In genomic region chr2:168320388-168321182, GRCm38 (mm10) we compare ENCODE assay signal across 15 mouse cellular contexts. TPM values are rescaled to one million over a fixed set of nuclear protein-coding genes. Genes with fewer than 3 reads are reported as not detected.
DNase-seq lines count a peak whose midpoint lies in the region; ATAC-seq and TF ChIP-seq lines count a peak whose summit lies in the region.
"Had no signal": no experiment of that assay in that cellular context is flagged by ENCODE, and none has a peak within 500 bp of the region (broad histone marks: within the 10 kb centered on the region; RNA-seq: fewer than 3 reads in every experiment).

No protein-coding gene starts in this region.

- TF ChIP-seq CTCF in intestine, postnatal 0 days (IDR thresholded peaks at IDR 0.05; ENCODE audit: low read depth): no peak

- 21% methylated on average over 17 of the region's 17 CpGs for WGBS in intestine, embryonic 14.5 days
- 46% methylated on average over 17 of the region's 17 CpGs for WGBS in intestine, postnatal 0 days
- WGBS in neural tube, embryonic 13.5 days: 68% methylated on average over 17 of the region's 17 CpGs

- peaks cover 24% of the 10 kb centered on the region for H3K4me1 ChIP-seq in intestine, embryonic 14.5 days (replicated peaks; ENCODE audit: control insufficient read depth, insufficient read depth, low read length)
- H3K4me1 ChIP-seq in intestine, postnatal 0 days (replicated peaks; ENCODE audit: control insufficient read depth, insufficient read depth, low read length): 0 out of 2 replicates have a peak, but pooled peaks cover 4% of the 10 kb centered on the region
- no peaks in the 10 kb centered on the region for H3K4me1 ChIP-seq in neural tube, embryonic 13.5 days (replicated peaks)

- no peak overlapping the region for H3K9ac ChIP-seq in intestine, embryonic 14.5 days (ENCODE audit: low read length)
- no peak overlapping the region for H3K9ac ChIP-seq in intestine, postnatal 0 days (ENCODE audit: low read depth, low read length)
- H3K9ac ChIP-seq in neural tube, embryonic 13.5 days: no peak overlapping the region
- H3K9ac ChIP-seq: hindbrain, embryonic 14.5 days; liver, embryonic 13.5 days had no signal

- H3K4me2 ChIP-seq in intestine, embryonic 14.5 days (ENCODE audit: low read length): no peak overlapping the region
- no peak overlapping the region for H3K4me2 ChIP-seq in intestine, postnatal 0 days (replicated peaks; ENCODE audit: low read depth)
- no peak overlapping the region for H3K4me2 ChIP-seq in neural tube, embryonic 13.5 days
- H3K4me2 ChIP-seq: hindbrain, embryonic 14.5 days; liver, embryonic 13.5 days had no signal

- H3K36me3 ChIP-seq in intestine, embryonic 14.5 days (ENCODE audit: control insufficient read depth, insufficient read depth, low read length): no peaks in the 10 kb centered on the region
- no peaks in the 10 kb centered on the region for H3K36me3 ChIP-seq in intestine, postnatal 0 days (ENCODE audit: control insufficient read depth, insufficient read depth)
- no peaks in the 10 kb centered on the region for H3K36me3 ChIP-seq in neural tube, embryonic 13.5 days
- H3K36me3 ChIP-seq: liver, embryonic 13.5 days had no signal

- no peaks in the 10 kb centered on the region for H3K9me3 ChIP-seq in intestine, embryonic 14.5 days (ENCODE audit: control insufficient read depth, low read length)
- no peaks in the 10 kb centered on the region for H3K9me3 ChIP-seq in intestine, postnatal 0 days (ENCODE audit: control insufficient read depth)
- H3K9me3 ChIP-seq in neural tube, embryonic 13.5 days: no peaks in the 10 kb centered on the region
- H3K9me3 ChIP-seq: liver, embryonic 13.5 days had no signal

- H3K4me3 ChIP-seq in intestine, embryonic 14.5 days (ENCODE audit: low read depth, low read length): no peak overlapping the region
- H3K4me3 ChIP-seq in intestine, postnatal 0 days (ENCODE audit: low read depth, low read length): no peak overlapping the region
- no peak overlapping the region for H3K4me3 ChIP-seq in neural tube, embryonic 13.5 days
- H3K4me3 ChIP-seq: left cerebral cortex, adult 2 months; liver, embryonic 13.5 days had no signal

- H3K27ac ChIP-seq in intestine, embryonic 14.5 days (ENCODE audit: low read depth): peak overlapping the region; percentile 84
- H3K27ac ChIP-seq in intestine, postnatal 0 days (ENCODE audit: low read depth, low read length): no peak overlapping the region; the same call in 1 of the 2 replicates
- H3K27ac ChIP-seq in neural tube, embryonic 13.5 days (replicated peaks): 0 out of 2 replicates have a peak overlapping the region, but pooled peaks have one; percentile 23
- H3K27ac ChIP-seq: hindbrain, embryonic 14.5 days; left cerebral cortex, adult 2 months; liver, embryonic 13.5 days had no signal

- peak; percentile 70 for DNase-seq in intestine, embryonic 14.5 days (ENCODE audit: low spot score)
- no peak for DNase-seq in neural tube, embryonic 10.5 days (ENCODE audit: extremely low spot score, low spot score)
- DNase-seq in lung, postnatal 25 days (ENCODE audit: low spot score): peak; percentile 19
- no peak for DNase-seq in gastrocnemius, postnatal 4 days (ENCODE audit: low spot score in 2 of 2)
- DNase-seq in gastrocnemius, postnatal 10 days: no peak
- DNase-seq: adrenal gland, postnatal 36 days; cerebellum, adult 11-12 months; gastrocnemius, postnatal 14 days; liver, embryonic 13.5 days; retina, postnatal 1 day; thymus, adult 2 months had no signal

- no peak; the same call in 1 of the 2 replicates for ATAC-seq in intestine, embryonic 14.5 days (replicated peaks; ENCODE audit: low FRiP score, low TSS enrichment, low read depth)
- ATAC-seq in intestine, postnatal 0 days: no peak
- no peak for ATAC-seq in neural tube, embryonic 13.5 days (ENCODE audit: low read depth)

- no peaks in the 10 kb centered on the region for H3K27me3 ChIP-seq in intestine, embryonic 14.5 days (replicated peaks; ENCODE audit: control insufficient read depth, insufficient read depth, low read length)
- no peaks in the 10 kb centered on the region for H3K27me3 ChIP-seq in intestine, postnatal 0 days (replicated peaks; ENCODE audit: control insufficient read depth, insufficient read depth, low read length)
- no peaks in the 10 kb centered on the region for H3K27me3 ChIP-seq in neural tube, embryonic 13.5 days
- H3K27me3 ChIP-seq: liver, embryonic 13.5 days had no signal

RNA-seq across cellular contexts. Expression of gene Kcng1, which starts 39.0 kb away (rescaled TPM):
- polyA plus RNA-seq in intestine, embryonic 14.5 days (2014; fragmentation: Nextera tagmentation; extraction: Ambion mirVana): 11.7 and 12.0 TPM in 2 replicates
- 1.8 and 1.9 TPM in 2 replicates for polyA plus RNA-seq in intestine, postnatal 0 days (2015; fragmentation: Nextera tagmentation; extraction: Ambion mirVana)
- 0.45 and 0.79 TPM in 2 replicates for polyA plus RNA-seq in neural tube, embryonic 13.5 days (2015; fragmentation: Nextera tagmentation; extraction: Ambion mirVana)
- total RNA-seq in gastrocnemius, postnatal 4 days (2021): under 1 TPM; 0.10 to 0.20 TPM
- total RNA-seq in gastrocnemius, postnatal 10 days (2021): under 1 TPM; 0.23 to 0.35 TPM
- total RNA-seq: adrenal gland, postnatal 36 days had no signal

Comparison
In these comparisons a context has a peak if more than half of its experiments do, and no peak if none do; other contexts are left out.
1. DNase-seq: peak in intestine, embryonic 14.5 days (single experiment) and lung, postnatal 25 days (single experiment); none in neural tube, embryonic 10.5 days (single experiment), gastrocnemius, postnatal 4 days (0 of 2) and gastrocnemius, postnatal 10 days (single experiment).